Mouse (Mus musculus): ENCODE measurements around the gene Kat2b. TPM values are rescaled to one million over a fixed set of nuclear protein-coding genes. Genes with fewer than 3 reads are reported as not detected.
"Not testable (repeated sequence)": the region's sequence is repeated elsewhere in the genome, so short reads cannot be mapped to it uniquely, and the experiment has no call there.

Kat2b gene
- total RNA-seq, 1 experiment from 2014 or later: 89.5 TPM

- ATAC-seq (replicated peaks; ENCODE audit: insufficient number of reproducible peaks, low FRiP score, low TSS enrichment, poor library complexity, severe bottlenecking): peak; percentile 79
Measured at GRCm38 (mm10) chr17:53568118-53568517, 1.5 kb downstream of the Kat2b start.

DNA sequence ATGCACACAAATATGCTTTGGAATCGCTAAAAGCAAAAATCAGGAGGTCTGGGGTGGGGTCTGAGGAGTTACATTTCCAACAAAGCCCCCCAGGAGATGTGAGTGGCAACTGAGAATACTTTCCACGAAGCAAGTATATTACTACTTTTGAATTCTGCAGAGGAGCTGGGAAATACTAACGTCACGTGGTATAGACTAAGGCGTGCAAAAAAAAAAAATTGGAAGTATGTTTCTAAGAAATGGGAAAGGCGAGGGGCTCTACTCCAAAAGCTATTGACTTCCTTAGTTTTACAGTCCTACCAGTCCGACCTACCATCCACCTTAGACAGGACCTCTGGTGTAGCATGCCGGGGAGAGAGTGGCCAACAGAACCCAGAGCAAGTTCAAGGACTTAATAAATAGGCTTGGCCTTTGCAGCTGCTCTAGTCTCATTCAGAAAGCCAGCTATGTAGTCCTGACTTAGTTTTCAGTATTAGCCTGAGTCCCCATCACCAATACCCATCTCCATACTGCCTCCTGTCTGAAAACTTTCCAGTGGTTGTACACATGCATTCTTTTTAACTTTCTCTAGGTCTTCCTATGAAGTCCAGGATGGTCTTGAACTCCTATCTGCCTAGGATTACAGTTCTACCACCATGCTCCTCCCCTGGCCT is 2.2 kb downstream of the Kat2b start:
- no peak for ATAC-seq (replicated peaks; ENCODE audit: insufficient number of reproducible peaks, low FRiP score, low TSS enrichment, poor library complexity, severe bottlenecking)

GRCm38 (mm10) chr17:53569829-53570228 is 3.2 kb downstream of the Kat2b start:
- ATAC-seq (replicated peaks; ENCODE audit: insufficient number of reproducible peaks, low FRiP score, low TSS enrichment, poor library complexity, severe bottlenecking): peak; percentile 12

DNA sequence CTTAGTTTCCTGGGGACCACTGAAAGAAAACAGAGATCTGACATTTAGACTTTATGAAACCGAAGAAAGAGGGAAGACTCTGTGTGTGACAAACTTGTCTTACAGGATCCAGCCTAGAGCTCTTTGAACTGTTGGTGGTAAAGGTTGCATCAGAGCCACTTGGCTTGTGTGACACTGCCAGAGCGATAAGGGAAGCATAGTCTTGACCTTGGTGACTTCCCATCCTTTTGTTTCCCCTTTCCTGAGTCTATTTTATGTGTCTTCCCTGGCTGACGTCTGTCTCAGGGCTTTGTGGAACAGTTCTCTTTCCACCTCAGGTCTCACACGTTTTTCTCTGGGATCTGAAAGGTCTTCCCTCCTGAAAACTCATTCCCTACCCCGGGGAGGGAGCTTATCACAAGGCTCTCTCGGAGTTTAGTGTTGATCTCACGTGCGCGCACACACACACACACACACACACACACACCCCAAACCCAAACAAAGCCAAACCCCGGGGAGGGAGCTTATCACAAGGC is 3.8 kb downstream of the Kat2b start:
- ATAC-seq (replicated peaks; ENCODE audit: insufficient number of reproducible peaks, low FRiP score, low TSS enrichment, poor library complexity, severe bottlenecking): peak; percentile 74

- ATAC-seq (replicated peaks; ENCODE audit: insufficient number of reproducible peaks, low FRiP score, low TSS enrichment, poor library complexity, severe bottlenecking): not testable (repeated sequence)
Measured at GRCm38 (mm10) chr17:53570932-53571331, 4.3 kb downstream of the Kat2b start.

GRCm38 (mm10) chr17:53573019-53573556 is 6.4 kb downstream of the Kat2b start:
- no peak for ATAC-seq (replicated peaks; ENCODE audit: insufficient number of reproducible peaks, low FRiP score, low TSS enrichment, poor library complexity, severe bottlenecking)

GRCm38 (mm10) chr17:53577151-53577550 is 10.5 kb downstream of the Kat2b start:
- no peak for ATAC-seq (replicated peaks; ENCODE audit: insufficient number of reproducible peaks, low FRiP score, low TSS enrichment, poor library complexity, severe bottlenecking)

DNA sequence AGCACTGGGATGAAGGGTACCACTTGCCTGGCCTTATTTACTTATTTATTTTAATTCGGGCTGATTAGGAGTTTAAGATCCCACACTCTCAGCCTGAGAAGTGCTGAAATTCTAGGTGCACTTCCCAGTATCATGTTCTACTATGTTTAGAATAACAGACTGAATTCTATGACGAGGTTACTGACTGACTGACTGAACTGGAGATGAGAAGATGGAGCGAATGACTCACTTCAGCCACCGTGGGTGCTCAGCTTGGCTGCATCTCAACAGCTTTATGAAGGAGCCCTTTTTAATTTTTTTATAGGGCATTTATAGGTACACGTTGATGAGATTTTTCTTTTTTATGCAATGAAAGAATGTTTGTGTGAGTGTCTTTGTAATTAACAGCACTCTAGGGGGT is 11.1 kb downstream of the Kat2b start:
- no peak for ATAC-seq (replicated peaks; ENCODE audit: insufficient number of reproducible peaks, low FRiP score, low TSS enrichment, poor library complexity, severe bottlenecking)

DNA sequence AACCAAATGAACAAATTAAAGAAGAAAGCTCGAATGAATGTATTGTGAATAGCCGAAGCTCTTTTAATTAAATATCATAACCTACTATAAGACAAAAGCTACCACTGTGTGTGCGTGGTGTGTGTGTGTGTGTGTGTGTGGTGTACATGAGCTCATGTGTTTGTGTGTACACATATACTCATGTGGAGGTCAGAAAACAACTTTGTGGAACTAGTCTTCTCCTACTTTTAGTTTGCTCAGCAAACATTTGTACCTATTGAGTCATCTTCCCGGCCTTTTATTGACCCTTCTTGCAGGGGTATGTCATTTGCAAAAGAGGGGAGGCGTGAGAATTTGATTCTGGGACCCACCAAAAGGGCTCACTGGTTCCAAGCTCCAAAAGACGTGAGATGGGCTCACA is 11.6 kb downstream of the Kat2b start:
- ATAC-seq (replicated peaks; ENCODE audit: insufficient number of reproducible peaks, low FRiP score, low TSS enrichment, poor library complexity, severe bottlenecking): no peak

DNA sequence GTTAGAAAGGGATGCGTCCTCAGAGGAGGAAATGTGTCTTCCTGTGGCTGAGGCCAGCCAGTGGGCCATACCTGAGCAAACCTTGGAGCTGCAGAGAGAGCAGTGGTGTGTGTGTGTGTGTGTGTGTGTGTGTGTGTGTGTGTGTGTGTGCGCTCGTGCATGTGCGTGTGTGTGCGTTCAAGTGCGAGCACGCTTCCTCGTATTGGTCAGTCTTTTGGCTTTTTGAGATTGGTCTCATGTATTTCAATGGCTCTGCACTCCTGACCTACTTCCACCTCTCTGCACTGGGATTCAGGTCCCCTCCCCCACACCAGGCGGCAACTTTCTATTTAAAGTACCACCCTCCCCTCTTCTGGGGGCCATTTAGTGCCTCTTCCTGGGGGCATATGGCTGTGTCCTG is 12.1 kb downstream of the Kat2b start:
- no peak; the same call in 1 of the 2 replicates for ATAC-seq (replicated peaks; ENCODE audit: insufficient number of reproducible peaks, low FRiP score, low TSS enrichment, poor library complexity, severe bottlenecking)

- ATAC-seq (replicated peaks; ENCODE audit: insufficient number of reproducible peaks, low FRiP score, low TSS enrichment, poor library complexity, severe bottlenecking): no peak
Measured at GRCm38 (mm10) chr17:53579612-53580011, 13.0 kb downstream of the Kat2b start.

- ATAC-seq (replicated peaks; ENCODE audit: insufficient number of reproducible peaks, low FRiP score, low TSS enrichment, poor library complexity, severe bottlenecking): no peak
Measured at GRCm38 (mm10) chr17:53580237-53580636, 13.6 kb downstream of the Kat2b start.

GRCm38 (mm10) chr17:53582026-53582585 is 15.4 kb downstream of the Kat2b start:
- no peak for ATAC-seq (replicated peaks; ENCODE audit: insufficient number of reproducible peaks, low FRiP score, low TSS enrichment, poor library complexity, severe bottlenecking)

- no peak for ATAC-seq (replicated peaks; ENCODE audit: insufficient number of reproducible peaks, low FRiP score, low TSS enrichment, poor library complexity, severe bottlenecking)
Measured at GRCm38 (mm10) chr17:53582805-53583204, 16.1 kb downstream of the Kat2b start.

- no peak for ATAC-seq (replicated peaks; ENCODE audit: insufficient number of reproducible peaks, low FRiP score, low TSS enrichment, poor library complexity, severe bottlenecking)
Measured at GRCm38 (mm10) chr17:53583846-53584579, 17.4 kb downstream of the Kat2b start.

DNA sequence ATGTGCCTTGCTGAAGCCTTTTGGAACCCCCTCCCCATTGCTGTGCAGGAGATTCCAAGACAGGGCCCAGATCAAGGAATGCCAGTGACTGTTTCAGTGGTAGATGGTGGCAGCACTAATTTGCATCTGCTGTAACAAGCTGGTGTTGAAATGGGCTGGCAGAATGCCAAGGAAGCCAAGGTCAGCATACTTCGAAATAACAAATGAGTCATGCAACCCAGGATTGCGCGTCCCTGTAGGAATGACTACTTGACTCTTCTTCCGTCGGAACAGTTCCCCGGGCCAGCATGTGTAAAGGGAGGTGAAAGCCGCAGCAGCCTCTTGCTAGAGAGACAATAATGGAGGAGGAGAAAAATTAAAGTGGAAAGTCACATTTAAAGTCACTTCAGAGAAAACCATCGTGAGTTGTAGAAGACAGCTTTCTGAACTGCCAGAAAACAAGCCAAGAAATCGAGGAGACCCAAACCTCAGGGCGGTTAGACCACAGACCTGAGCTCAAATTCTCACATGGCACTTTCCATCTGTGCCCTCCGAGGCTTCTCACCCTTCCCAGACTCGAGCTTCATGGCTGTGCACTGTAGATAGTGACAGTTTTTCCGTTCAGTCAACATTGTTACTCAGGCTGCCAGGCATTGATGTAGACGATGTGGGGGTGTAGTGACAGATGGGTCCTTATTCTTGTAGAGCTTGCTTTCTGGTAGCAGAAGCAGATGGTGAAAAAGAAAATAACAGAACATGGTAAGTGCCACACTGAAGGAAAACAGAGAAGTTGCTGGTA is 20.6 kb downstream of the Kat2b start:
- ATAC-seq (replicated peaks; ENCODE audit: insufficient number of reproducible peaks, low FRiP score, low TSS enrichment, poor library complexity, severe bottlenecking): peak; percentile 81

GRCm38 (mm10) chr17:53588097-53588855 is 21.6 kb downstream of the Kat2b start:
- no peak for ATAC-seq (replicated peaks; ENCODE audit: insufficient number of reproducible peaks, low FRiP score, low TSS enrichment, poor library complexity, severe bottlenecking)

- ATAC-seq (replicated peaks; ENCODE audit: insufficient number of reproducible peaks, low FRiP score, low TSS enrichment, poor library complexity, severe bottlenecking): no peak
Measured at GRCm38 (mm10) chr17:53590110-53590509, 23.4 kb downstream of the Kat2b start.

Measured in monocyte, adult 5-6 weeks (primary cell).